ENCODE assay signal across 8 mouse cellular contexts in genomic region chrX:134585103-134586002, GRCm38 (mm10). TPM values are rescaled to one million over a fixed set of nuclear protein-coding genes. Genes with fewer than 3 reads are reported as not detected.
A peak's percentile ranks its signal among the peaks of the same experiment; 100 is the strongest.
DNase-seq lines count a peak whose midpoint lies in the region; ATAC-seq and TF ChIP-seq lines count a peak whose summit lies in the region.

Rpl36a (plus strand) TSS chrX:134585654.

- peak; percentile 63 for DNase-seq in Patski (ENCODE audit: low read depth, low spot score)
- DNase-seq in cerebellum, postnatal 14 days: peak; percentile 90 to 96
- DNase-seq in frontal cortex, postnatal 14 days (ENCODE audit: low spot score in 2 of 2): peak; percentile 85
- DNase-seq in layer of hippocampus, postnatal 25 days (ENCODE audit: extremely low spot score in 1 of 2, low spot score in 1 of 2): peak; percentile 72 to 90
- peak; percentile 92 for DNase-seq in lung, postnatal 25 days (ENCODE audit: low spot score)
- peak; percentile 94 for DNase-seq in retina, embryonic 14.5 days (ENCODE audit: low spot score)
- peak; percentile 94 for DNase-seq in thymus, postnatal 4 days

- peak within 1 kb of the TSS; percentile 91 for H3K27ac ChIP-seq in hindbrain, embryonic 13.5 days

- H3K4me1 ChIP-seq in hindbrain, embryonic 13.5 days (replicated peaks): peaks cover 17% of the 10 kb centered on the region

- peak within 1 kb of the TSS; percentile 76 for H3K9ac ChIP-seq in hindbrain, embryonic 13.5 days

- CTCF ChIA-PET in Patski (lab: Charles Lee): interaction anchor here (1.2 to 2.1 kb wide), 3 partner anchors 9 to 28 kb away, joined by 4 to 9 read pairs (median 6); partner anchors contain the start of genes Gla and Hnrnph2

- 17% methylated on average over 45 of the region's 45 CpGs for WGBS in hindbrain, embryonic 13.5 days

- peak within 1 kb of the TSS; percentile 62 for H3K4me2 ChIP-seq in hindbrain, embryonic 13.5 days

- POLR2A ChIA-PET in Patski (lab: Charles Lee): interaction anchor here (1.0 kb wide), 1 partner anchor 15 kb away, joined by 5 read pairs; no protein-coding TSS in a partner anchor

- TF ChIP-seq CTCF in Patski (IDR thresholded peaks at IDR 0.05): peak; percentile 79

- H3K4me3 ChIP-seq in hindbrain, embryonic 13.5 days: peak within 1 kb of the TSS; percentile 52

- H3K27me3 ChIP-seq in Patski: peaks cover 15% of the 10 kb centered on the region
- no peaks in the 10 kb centered on the region for H3K27me3 ChIP-seq in hindbrain, embryonic 13.5 days

- in situ Hi-C loops in Patski (cut with MboI; ENCODE audit: low pct_unique_long_range_greater_than_20kb): no loop called here

- H3K36me3 ChIP-seq in hindbrain, embryonic 13.5 days: no peaks in the 10 kb centered on the region; the same call in none of the 2 replicates

- peak; percentile 97 for ATAC-seq in Patski
- peak; percentile 98 for ATAC-seq in hindbrain, embryonic 13.5 days (ENCODE audit: low FRiP score)

- H3K9me3 ChIP-seq in hindbrain, embryonic 13.5 days: no peaks in the 10 kb centered on the region

RNA-seq across cellular contexts. Expression of gene Rpl36a, which starts in this region (rescaled TPM):
- 555 TPM for polyA plus RNA-seq in Patski (2021)
- 223 and 238 TPM in 2 replicates for polyA plus RNA-seq in hindbrain, embryonic 13.5 days (2015; fragmentation: Nextera tagmentation; extraction: Ambion mirVana)
- 100 to 1,000 TPM; 125 to 148 TPM for total RNA-seq in layer of hippocampus, postnatal 25 days (2021)

Comparison
In these comparisons a context has a peak if more than half of its experiments do, and no peak if none do; other contexts are left out.
1. Peak in every context shown above with its lines: DNase-seq, ATAC-seq, H3K4me3 ChIP-seq and H3K27ac ChIP-seq.